Mouse (Mus musculus) bone marrow macrophage, adult 2 months (primary cell): ENCODE measurements around the gene Mylpf. TPM values are rescaled to one million over a fixed set of nuclear protein-coding genes. Genes with fewer than 3 reads are reported as not detected.

Source experiments
- H3K27ac ChIP-seq: 2 replicates; pipeline ENCODE4 v1.5.1; 2012; ENCODE audit warnings: low read depth, low read length; ENCODE audit not compliant: insufficient read depth
- H3K4me1 ChIP-seq: 2 replicates; pipeline ENCODE4 v1.6.1; 2012; ENCODE audit warnings: low read length; ENCODE audit not compliant: control insufficient read depth, insufficient read depth
- H3K4me3 ChIP-seq: 2 replicates; pipeline ENCODE4 v1.5.1; 2012; ENCODE audit warnings: mild to moderate bottlenecking, low read length, moderate library complexity; ENCODE audit not compliant: insufficient read depth
- CTCF ChIP-seq: IDR thresholded peaks from 2 replicates; pipeline ENCODE4 v1.5.1; 2012; ENCODE audit warnings: low read depth, mild to moderate bottlenecking, low read length, moderate library complexity
- POLR2A ChIP-seq: IDR thresholded peaks from 2 replicates; pipeline ENCODE4 v1.6.1; 2012; ENCODE audit warnings: mild to moderate bottlenecking, low read depth, low read length, borderline replicate concordance
- polyA plus RNA-seq: library from polyadenylated mRNA; stranded (reverse); fragments of >200 nt; gene quantifications from 2 replicates; pipeline ENCODE4 v1.2.4, GENCODE M21; 2012; ENCODE audit not compliant: missing spikeins, insufficient read depth, insufficient read length

Gene Mylpf
- polyA plus RNA-seq, 1 experiment = 6.9 TPM

DNA sequence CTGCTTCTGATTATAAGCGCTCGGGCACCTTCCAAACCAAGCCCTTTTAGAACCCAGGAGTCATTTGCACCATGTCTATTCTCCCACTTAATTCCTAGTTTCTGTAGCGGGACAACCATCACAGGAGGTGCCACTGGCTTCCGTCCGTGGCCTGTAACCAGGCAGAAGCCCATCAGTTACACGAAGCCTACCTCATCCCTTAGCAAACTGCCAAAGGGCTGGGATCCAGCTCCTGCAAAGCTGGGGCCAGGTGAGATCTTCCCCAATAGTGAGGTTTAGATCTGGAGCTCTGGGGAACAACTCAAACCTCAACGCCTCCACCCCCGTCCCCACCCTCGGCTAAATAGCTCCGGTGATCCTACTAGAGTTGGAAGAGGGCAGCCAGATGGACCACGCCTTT lies 12.2 kb upstream of the Mylpf start:
- TF ChIP-seq CTCF (no peak), POLR2A (no peak)
- Histone ChIP-seq H3K4me3 (peak overlapping the region; percentile 60), H3K4me1 (peaks cover 8% of the 10 kb centered on the region), H3K27ac (peak overlapping the region; percentile 64)

DNA sequence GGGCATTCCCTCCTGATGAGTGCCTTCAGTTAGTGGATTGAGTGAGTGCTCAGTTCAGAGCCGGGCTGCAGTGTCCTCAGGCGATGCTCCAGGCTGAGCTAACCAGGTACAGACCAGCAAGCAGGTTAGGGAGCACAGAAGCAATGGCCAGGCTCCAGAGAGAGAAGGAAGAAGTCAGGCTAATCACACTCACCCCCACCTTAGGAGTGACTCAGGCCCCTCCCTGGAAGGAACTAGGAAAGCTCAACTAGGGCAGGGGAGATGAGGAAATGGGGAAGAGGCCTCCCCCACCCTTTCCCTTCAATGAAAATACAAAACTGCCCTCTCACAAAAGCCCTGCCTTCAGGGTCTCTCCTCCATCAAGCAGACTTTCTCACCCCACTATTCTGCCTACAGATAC lies 2.1 kb upstream of the Mylpf start:
- peak overlapping the region; percentile 83 for H3K27ac ChIP-seq
- peak overlapping the region; percentile 88 for H3K4me3 ChIP-seq
- TF ChIP-seq CTCF (no peak), POLR2A (no peak)
- H3K4me1 ChIP-seq = peaks cover 10% of the 10 kb centered on the region

DNA sequence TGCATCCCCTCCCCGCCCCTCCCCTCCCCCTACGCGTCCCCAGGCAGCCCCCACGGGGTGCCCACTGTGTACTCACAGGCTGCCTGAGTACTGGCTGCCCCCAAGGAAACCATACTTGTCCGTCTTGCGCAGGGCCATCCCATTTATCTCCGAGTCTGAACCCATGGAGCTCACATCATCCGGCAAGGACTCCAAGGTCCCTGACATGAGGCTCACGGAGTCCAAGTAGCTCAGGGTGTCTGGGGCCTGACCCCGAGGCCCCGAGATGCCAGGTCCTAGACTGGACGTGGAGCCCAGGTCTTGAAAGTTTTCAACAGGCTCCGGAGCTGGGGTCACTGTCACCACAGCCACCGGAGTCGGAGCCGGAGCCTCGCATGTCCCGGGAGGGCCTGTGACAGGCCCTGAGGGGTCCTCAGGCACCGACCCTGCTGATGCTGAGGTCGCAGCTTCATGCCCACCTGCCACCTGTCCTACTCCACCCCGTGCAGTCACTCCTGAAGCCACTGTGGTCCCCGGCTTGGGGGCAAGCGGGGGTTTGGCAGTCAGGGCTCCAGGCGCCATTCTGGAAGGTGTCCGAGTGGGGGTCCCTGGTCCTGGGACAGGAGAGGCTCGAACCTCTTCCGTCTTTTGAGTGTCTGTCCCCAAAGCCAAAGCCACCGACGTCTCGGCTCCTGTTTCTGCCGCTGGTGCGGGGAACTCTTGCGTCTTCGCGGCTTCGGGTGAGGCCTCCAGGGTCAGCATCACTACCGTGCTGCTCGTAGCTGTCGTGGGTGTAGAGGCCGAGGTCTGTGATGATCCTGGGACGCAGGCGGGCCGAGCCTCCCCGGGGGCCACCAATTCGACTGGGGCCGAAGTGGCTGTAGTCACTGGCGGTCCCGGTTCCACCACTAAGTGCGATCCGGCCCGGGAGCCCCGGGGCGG lies 1.1 kb upstream of the Mylpf start:
- peak overlapping the region; percentile 83 for H3K27ac ChIP-seq
- peaks cover 10% of the 10 kb centered on the region for H3K4me1 ChIP-seq
- no peak for TF ChIP-seq POLR2A
- no peak for TF ChIP-seq CTCF
- peak overlapping the region; percentile 88 for H3K4me3 ChIP-seq

DNA sequence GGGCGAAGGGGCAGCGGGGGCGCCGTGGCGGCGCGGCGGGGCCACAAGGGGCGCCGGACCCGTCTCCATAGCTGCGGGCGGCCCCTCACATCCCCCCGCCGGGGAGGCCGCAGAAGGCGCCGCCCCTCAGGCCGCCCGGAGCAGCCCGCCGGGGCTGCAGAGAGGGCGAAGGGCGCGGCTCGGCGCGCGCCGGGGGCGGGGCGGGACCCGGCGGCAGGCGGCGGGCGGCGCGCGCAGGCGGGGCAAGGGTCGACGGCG lies 466 bp upstream of the Mylpf start, which contains the start of gene Tbc1d10b:
Tbc1d10b (minus strand) TSS at position 174 of the 258 bp plus-strand sequence.
- Histone ChIP-seq H3K27ac (peak within 1 kb of the TSS; percentile 83), H3K4me1 (peaks cover 11% of the 10 kb centered on the region), H3K4me3 (peak within 1 kb of the TSS; percentile 88)
- TF ChIP-seq POLR2A (no peak), CTCF (no peak)

DNA sequence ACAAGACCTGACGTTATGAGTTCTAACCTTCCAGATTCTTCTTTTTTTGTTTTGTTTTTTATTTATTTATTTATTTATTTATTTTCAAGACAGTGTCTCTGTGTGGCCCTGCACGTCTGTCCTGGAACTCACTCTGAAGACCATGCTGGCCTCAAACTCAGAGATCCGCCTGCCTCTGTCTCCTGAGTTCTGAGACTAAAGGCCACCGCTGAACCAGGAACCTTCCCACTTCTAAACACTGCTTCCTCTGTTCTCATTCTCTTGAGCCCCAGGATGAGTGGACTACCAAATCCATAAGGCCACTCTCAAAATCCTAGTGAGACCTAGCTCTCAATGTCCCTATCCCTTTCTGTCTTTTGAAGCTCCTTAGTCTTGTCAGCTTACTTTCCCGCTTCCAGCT lies 1.2 kb downstream of the Mylpf start:
- no peak overlapping the region for H3K4me3 ChIP-seq
- H3K27ac ChIP-seq = no peak overlapping the region

DNA sequence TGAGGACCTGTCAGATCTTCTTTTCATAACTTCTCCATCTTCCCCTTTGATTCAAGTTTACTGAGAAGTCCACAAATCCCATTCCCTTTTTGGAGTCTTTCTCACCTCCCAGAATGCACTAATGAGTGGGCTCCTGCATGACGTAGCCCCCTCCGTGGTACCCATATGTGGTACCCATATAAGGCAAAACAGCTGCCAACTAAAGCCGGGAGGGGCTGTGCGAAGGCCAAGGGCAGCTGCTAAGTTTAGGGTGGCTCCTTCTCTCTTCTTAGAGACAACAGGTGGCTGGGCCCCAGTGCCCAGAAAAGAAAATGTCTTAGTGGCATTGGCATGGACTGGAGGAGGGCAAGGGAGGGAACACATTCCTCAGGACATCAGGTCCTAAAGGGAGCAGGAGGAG lies 1.6 kb downstream of the Mylpf start:
- TF ChIP-seq CTCF (no peak), POLR2A (no peak)
- no peak overlapping the region for H3K27ac ChIP-seq
- peaks cover 10% of the 10 kb centered on the region for H3K4me1 ChIP-seq
- H3K4me3 ChIP-seq = no peak overlapping the region

More for the DNA sequence above, 1.2 kb downstream of the Mylpf start:
- H3K4me1 ChIP-seq = peaks cover 13% of the 10 kb centered on the region
- TF ChIP-seq CTCF (no peak), POLR2A (no peak)

DNA sequence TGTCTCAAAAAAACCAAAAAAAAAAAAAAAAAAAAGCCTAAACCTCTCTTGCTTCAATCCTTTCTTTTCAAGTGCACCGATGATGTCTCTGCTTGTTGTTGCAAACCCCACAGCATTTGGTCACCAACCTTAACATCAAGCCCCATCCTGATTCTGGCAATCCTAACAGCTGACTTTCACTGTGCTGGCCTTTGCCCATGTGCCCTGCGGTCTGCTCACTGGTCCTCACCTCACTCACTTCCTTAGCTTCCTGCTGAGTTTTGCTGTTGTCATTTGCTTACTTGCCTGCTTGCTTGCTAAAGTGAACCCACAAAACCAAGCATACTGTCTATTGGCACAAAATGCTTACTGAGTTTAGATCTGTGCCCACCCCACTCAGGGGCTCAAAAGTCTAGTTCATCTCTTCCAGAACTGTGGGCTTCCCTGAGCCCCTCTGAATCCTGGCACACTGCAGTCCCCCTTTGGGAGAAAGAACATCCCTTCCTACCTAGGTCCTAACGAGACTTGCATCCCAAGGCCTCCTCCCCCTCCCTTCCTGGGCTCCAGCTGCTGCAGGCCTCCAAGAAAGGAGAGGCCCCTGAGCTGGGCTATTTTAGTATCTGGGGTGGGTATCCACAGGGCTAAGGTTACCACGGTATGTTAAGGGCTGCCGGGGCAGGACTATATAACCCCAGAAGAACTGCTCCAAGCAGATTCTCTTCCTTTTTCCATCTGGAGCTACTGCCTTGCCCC lies 2.5 kb downstream of the Mylpf start:
- TF ChIP-seq POLR2A = no peak
- TF ChIP-seq CTCF = no peak
- no peak overlapping the region for H3K27ac ChIP-seq
- H3K4me1 ChIP-seq = peaks cover 8% of the 10 kb centered on the region
- no peak overlapping the region for H3K4me3 ChIP-seq

DNA sequence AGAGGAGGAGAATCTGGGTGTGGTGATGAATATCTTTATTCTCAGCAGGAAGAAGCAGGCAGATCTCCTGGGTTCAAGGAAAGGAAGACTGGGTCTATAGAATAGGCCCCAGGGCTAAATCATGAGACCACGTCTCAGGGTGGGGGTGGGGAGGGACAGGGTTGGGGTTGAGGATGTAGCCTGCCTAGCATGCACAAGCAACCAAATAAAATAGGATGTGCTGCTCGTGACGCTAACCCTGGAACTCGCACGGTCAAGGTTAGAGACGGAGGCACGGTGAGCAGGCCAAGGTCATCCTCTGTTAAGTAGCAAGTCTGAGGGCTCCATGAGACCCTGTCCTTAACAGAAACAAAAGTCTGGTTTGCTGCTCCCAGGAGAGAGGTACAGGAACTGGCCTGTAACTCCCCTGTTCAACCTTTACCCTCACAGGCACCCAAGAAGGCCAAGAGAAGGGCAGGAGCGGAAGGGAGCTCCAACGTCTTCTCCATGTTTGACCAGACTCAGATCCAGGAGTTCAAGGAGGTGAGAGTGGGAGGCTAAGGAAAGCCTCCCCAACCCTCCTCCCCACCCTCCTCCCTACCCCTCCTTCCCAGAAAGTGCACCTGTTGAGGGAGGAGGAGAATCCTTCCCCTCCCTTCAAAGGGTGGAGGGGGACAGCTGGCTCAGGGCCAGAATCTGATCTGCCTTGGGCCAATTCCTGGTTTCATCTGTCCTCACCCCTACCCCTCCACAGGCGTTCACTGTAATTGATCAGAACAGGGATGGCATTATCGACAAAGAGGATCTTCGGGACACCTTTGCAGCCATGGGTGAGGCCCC lies 4.0 kb downstream of the Mylpf start:
- Histone ChIP-seq H3K4me3 (no peak overlapping the region), H3K4me1 (peaks cover 8% of the 10 kb centered on the region), H3K27ac (no peak overlapping the region)
- TF ChIP-seq POLR2A (no peak), CTCF (no peak)

DNA sequence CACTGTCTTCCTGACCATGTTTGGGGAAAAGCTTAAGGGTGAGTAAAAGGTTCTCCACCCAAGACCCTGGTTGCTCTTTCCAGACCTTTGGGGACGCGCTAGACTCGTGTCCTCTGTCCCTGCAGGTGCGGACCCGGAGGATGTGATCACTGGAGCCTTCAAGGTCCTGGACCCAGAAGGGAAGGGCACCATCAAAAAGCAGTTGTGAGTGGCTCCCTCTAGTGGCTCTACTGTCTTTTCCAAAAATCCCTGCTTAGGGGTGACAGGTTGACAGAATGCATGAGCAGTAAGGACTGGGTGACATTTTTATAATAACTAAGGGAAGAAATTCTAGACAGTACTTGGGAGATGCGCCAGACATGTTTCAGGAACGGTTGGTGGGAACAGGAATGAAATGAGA lies 4.8 kb downstream of the Mylpf start:
- no peak overlapping the region for H3K27ac ChIP-seq
- TF ChIP-seq POLR2A = no peak
- TF ChIP-seq CTCF = peak; percentile 69
- H3K4me1 ChIP-seq = peaks cover 8% of the 10 kb centered on the region
- no peak overlapping the region for H3K4me3 ChIP-seq

DNA sequence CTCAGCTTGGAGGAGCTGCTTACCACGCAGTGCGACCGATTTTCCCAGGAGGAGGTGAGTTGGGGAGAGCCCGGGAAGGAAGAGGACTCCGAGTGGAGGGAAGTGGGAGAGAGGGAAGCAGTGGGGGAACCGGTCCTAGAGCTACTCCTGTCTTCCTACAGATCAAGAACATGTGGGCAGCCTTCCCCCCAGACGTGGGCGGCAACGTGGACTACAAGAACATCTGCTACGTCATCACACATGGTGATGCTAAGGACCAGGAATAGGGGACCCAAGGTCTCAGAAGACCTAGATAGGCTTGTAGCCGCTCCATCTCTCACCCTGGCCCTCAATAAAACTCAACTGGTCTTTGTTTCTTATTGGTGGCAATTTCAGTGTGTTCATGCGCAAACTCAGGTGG lies 5.2 kb downstream of the Mylpf start:
- TF ChIP-seq POLR2A (no peak), CTCF (no peak)
- peaks cover 8% of the 10 kb centered on the region for H3K4me1 ChIP-seq
- no peak overlapping the region for H3K27ac ChIP-seq
- H3K4me3 ChIP-seq = no peak overlapping the region
